Mouse (Mus musculus) stomach, postnatal 0 days (tissue): Measurements from ENCODE around the gene Qrich1. TPM values are rescaled to one million over a fixed set of nuclear protein-coding genes. Genes with fewer than 3 reads are reported as not detected.
A peak's percentile ranks its signal among the peaks of the same experiment; 100 is the strongest.
"Not testable (repeated sequence)": the region's sequence is repeated elsewhere in the genome, so short reads cannot be mapped to it uniquely, and the experiment has no call there.

ENCODE experiments used
- ATAC-seq: fragments of 200-750 bp; cut with Nextera tagmentation; 2 replicates; pipeline ENCODE4 v1.8.0; 2017; ENCODE audit not compliant: low FRiP score, low TSS enrichment
- DNase-seq: peaks from one replicate; pipeline ENCODE4 v3.0.0-alpha.2; 2016; ENCODE audit warnings: low spot score
- H3K27ac ChIP-seq: fragments of 300-500 bp; sonication (generic); replicated peaks from 2 replicates; pipeline ENCODE4 v1.5.1; 2014; ENCODE audit warnings: mild to moderate bottlenecking, control low read depth
- H3K27me3 ChIP-seq: fragments of 300-500 bp; sonication (generic); 2 replicates; pipeline ENCODE4 v1.6.1; 2014; ENCODE audit warnings: low read length; ENCODE audit not compliant: control insufficient read depth, insufficient read depth
- H3K36me3 ChIP-seq: fragments of 300-500 bp; sonication (generic); 2 replicates; pipeline ENCODE4 v1.6.1; 2014; ENCODE audit warnings: low read length, mixed read lengths; ENCODE audit not compliant: control insufficient read depth, insufficient read depth
- H3K4me1 ChIP-seq: fragments of 300-500 bp; sonication (generic); replicated peaks from 2 replicates; pipeline ENCODE4 v1.6.1; 2014; ENCODE audit warnings: antibody characterized with exemption; ENCODE audit not compliant: control insufficient read depth, insufficient read depth
- H3K4me2 ChIP-seq: fragments of 300-500 bp; sonication (generic); replicated peaks from 2 replicates; pipeline ENCODE4 v1.6.1; 2014; ENCODE audit warnings: low read depth, mild to moderate bottlenecking, control low read depth, moderate library complexity
- H3K4me3 ChIP-seq: fragments of 300-500 bp; sonication (generic); 2 replicates; pipeline ENCODE4 v1.5.1; 2014; ENCODE audit warnings: low read depth, low read length, control low read depth
- H3K9ac ChIP-seq: fragments of 300-500 bp; sonication (generic); 2 replicates; pipeline ENCODE4 v1.6.1; 2014; ENCODE audit warnings: mild to moderate bottlenecking, low read length, control low read depth, mixed read lengths
- H3K9me3 ChIP-seq: fragments of 300-500 bp; sonication (generic); 2 replicates; pipeline ENCODE4 v1.6.1; 2016; ENCODE audit warnings: low read length; ENCODE audit not compliant: control insufficient read depth
- CTCF ChIP-seq: IDR thresholded peaks from 2 replicates; pipeline ENCODE4 v1.5.1; 2016; ENCODE audit warnings: antibody characterized with exemption, low read depth, mild to moderate bottlenecking, moderate library complexity
- EP300 ChIP-seq: optimal IDR thresholded peaks from 2 replicates; pipeline ENCODE3; 2016; ENCODE audit warnings: antibody characterized with exemption
- WGBS: fragments of 180-500 bp; shearing (Covaris S2); extraction: QIAGEN DNeasy Blood & Tissue Kit; methylation state at CpG from one replicate; pipeline ENCODE4 v1.1.7; 2014; 5-methylcytosine and 5-hydroxymethylcytosine counted together
- microRNA counts: library from miRNA; unstranded; fragments of <30 nt; microRNA quantifications from one replicate; lab custom pipeline; 2015
- microRNA-seq: library from miRNA; unstranded; fragments of <30 nt; microRNA quantifications from one replicate; pipeline ENCODE4, GENCODE M21; 2016
- polyA plus RNA-seq: library from polyadenylated mRNA; unstranded; fragments of >200 nt; fragmentation: Nextera tagmentation; extraction: Ambion mirVana; gene quantifications from 2 replicates; pipeline ENCODE4 v1.2.1, GENCODE M21; 2015

Gene Qrich1
- polyA plus RNA-seq, 1 experiment from 2014 or later, result 47.7 TPM

- Histone ChIP-seq H3K4me3 (peak within 1 kb of the TSS; percentile 63), H3K4me2 (peak within 1 kb of the TSS; percentile 88), H3K4me1 (no peaks in the 10 kb centered on the region), H3K36me3 (no peaks in the 10 kb centered on the region), H3K27me3 (no peaks in the 10 kb centered on the region), H3K27ac (0 out of 2 replicates have a peak within 1 kb of the TSS, but pooled peaks have one; percentile 13), H3K9ac (peak within 1 kb of the TSS; percentile 68), H3K9me3 (no peaks in the 10 kb centered on the region)
- no peak for TF ChIP-seq CTCF
- no peak for TF ChIP-seq EP300
- WGBS, result 3% methylated on average over 66 of the region's 69 CpGs
- DNase-seq (peak; percentile 61), ATAC-seq (peak; percentile 79)
These were observed 80.6 kb downstream of the Qrich1 start, which contains the start of gene P4htm for GRCm38 (mm10) chr9:108596998-108597764. P4htm (minus strand) TSS chr9:108597667.

GRCm38 (mm10) chr9:108599021-108599566 lies 82.5 kb downstream of the Qrich1 start:
- Histone ChIP-seq H3K27ac (no peak overlapping the region), H3K4me2 (no peak overlapping the region), H3K9ac (no peak overlapping the region), H3K9me3 (no peaks in the 10 kb centered on the region), H3K27me3 (no peaks in the 10 kb centered on the region), H3K4me3 (no peak overlapping the region), H3K4me1 (no peaks in the 10 kb centered on the region), H3K36me3 (peaks cover 8% of the 10 kb centered on the region)
- 79% methylated on average over 4 of the region's 4 CpGs for WGBS
- no peak for ATAC-seq
- TF ChIP-seq EP300 (no peak), CTCF (no peak)
- no peak for DNase-seq

GRCm38 (mm10) chr9:108600011-108600410 lies 83.4 kb downstream of the Qrich1 start:
- H3K4me3 ChIP-seq, result no peak overlapping the region
- TF ChIP-seq CTCF (no peak), EP300 (no peak)
- no peak for DNase-seq
- H3K36me3 ChIP-seq, result peaks cover 8% of the 10 kb centered on the region
- H3K4me1 ChIP-seq, result no peaks in the 10 kb centered on the region
- no peaks in the 10 kb centered on the region for H3K9me3 ChIP-seq
- 27% methylated on average over 2 of the region's 2 CpGs for WGBS
- no peak overlapping the region for H3K4me2 ChIP-seq
- no peak overlapping the region for H3K9ac ChIP-seq
- H3K27me3 ChIP-seq, result no peaks in the 10 kb centered on the region
- H3K27ac ChIP-seq, result no peak overlapping the region
- ATAC-seq, result peak; percentile 24; the same call in 1 of the 2 replicates

- H3K4me3 ChIP-seq, result no peak overlapping the region
- peaks cover 11% of the 10 kb centered on the region for H3K36me3 ChIP-seq
- ATAC-seq (0 out of 2 replicates have a peak, but pooled peaks have one; percentile 33), DNase-seq (no peak)
- WGBS, result 64% methylated on average over 4 of the region's 4 CpGs
- no peaks in the 10 kb centered on the region for H3K27me3 ChIP-seq
- TF ChIP-seq EP300 (no peak), CTCF (no peak)
- H3K9ac ChIP-seq, result no peak overlapping the region
- no peak overlapping the region for H3K4me2 ChIP-seq
- H3K27ac ChIP-seq, result no peak overlapping the region
- H3K9me3 ChIP-seq, result no peaks in the 10 kb centered on the region
- H3K4me1 ChIP-seq, result no peaks in the 10 kb centered on the region
These were observed 85.4 kb downstream of the Qrich1 start for GRCm38 (mm10) chr9:108601986-108602385.

GRCm38 (mm10) chr9:108607929-108608328 lies 91.3 kb downstream of the Qrich1 start:
- not testable (repeated sequence) for H3K27me3 ChIP-seq, ATAC-seq, H3K9me3 ChIP-seq, H3K9ac ChIP-seq, DNase-seq, H3K4me1 ChIP-seq, H3K4me2 ChIP-seq, H3K27ac ChIP-seq, H3K4me3 ChIP-seq
- H3K36me3 ChIP-seq, result peaks cover 37% of the 10 kb centered on the region
- WGBS, result 91% methylated on average over 5 of the region's 5 CpGs

- Histone ChIP-seq H3K27ac (no peak overlapping the region), H3K27me3 (no peaks in the 10 kb centered on the region), H3K36me3 (peaks cover 34% of the 10 kb centered on the region), H3K4me3 (no peak overlapping the region), H3K9ac (no peak overlapping the region), H3K4me2 (no peak overlapping the region), H3K4me1 (no peaks in the 10 kb centered on the region), H3K9me3 (no peaks in the 10 kb centered on the region)
- no peak for TF ChIP-seq CTCF
- TF ChIP-seq EP300, result no peak
- 86% methylated on average over 4 of the region's 4 CpGs for WGBS
- ATAC-seq, result 0 out of 2 replicates have a peak, but pooled peaks have one; percentile 40
- DNase-seq, result no peak
These were observed 92.3 kb downstream of the Qrich1 start for GRCm38 (mm10) chr9:108608889-108609288.

MicroRNAs within 50 kb of the gene (microRNA counts, 519-probe panel; counts per million panel counts)
- microRNA mmu-miR-191 (lab: Ali Mortazavi, UCI) (5,361 counts per million, percentile 62 among the panel's probes with 10 or more counts), microRNA mmu-miR-425 (lab: Ali Mortazavi, UCI) (4,558 counts per million, percentile 44 among the panel's probes with 10 or more counts)

Small RNAs within 50 kb of the gene (microRNA-seq; reads per million reads assigned to microRNA genes)
- gene Gm24083, result not detected
- not detected for gene Mir191
- gene Mir425, result 1,838 reads per million, percentile 78 among the genes with 10 or more reads in this experiment

Other genes starting within 250 kb of the Qrich1 start
- 17.3 and 20.3 TPM in 2 replicates for gene Nicn1, start 226.4 kb upstream of the Qrich1 start, polyA plus RNA-seq
- gene Amt, start 220.0 kb upstream of the Qrich1 start, polyA plus RNA-seq, result 10.5 and 11.6 TPM in 2 replicates
- 363 and 370 TPM in 2 replicates for gene Rhoa, start 210.7 kb upstream of the Qrich1 start, polyA plus RNA-seq
- gene Tcta, start 210.6 kb upstream of the Qrich1 start, polyA plus RNA-seq, result 58.2 and 61.4 TPM in 2 replicates
- 1,072 and 1,116 TPM in 2 replicates for gene Gpx1, start 177.9 kb upstream of the Qrich1 start, polyA plus RNA-seq
- 56.8 and 59.6 TPM in 2 replicates for gene Usp4, start 169.0 kb upstream of the Qrich1 start, polyA plus RNA-seq
- 0.17 and 0.21 TPM in 2 replicates for gene 1700102P08Rik, start 124.0 kb upstream of the Qrich1 start, polyA plus RNA-seq
- gene Ccdc36, start 88.3 kb upstream of the Qrich1 start, polyA plus RNA-seq, result 0.39 and 0.41 TPM in 2 replicates
- not detected in 2 replicates for gene BC048562, start 80.3 kb upstream of the Qrich1 start, polyA plus RNA-seq
- gene Ccdc71, start 56.3 kb upstream of the Qrich1 start, polyA plus RNA-seq, result 29.7 and 32.2 TPM in 2 replicates
- 37.2 and 46.7 TPM in 2 replicates for gene Klhdc8b, start 55.2 kb upstream of the Qrich1 start, polyA plus RNA-seq
- gene Lamb2, start 37.1 kb upstream of the Qrich1 start, polyA plus RNA-seq, result 19.2 and 21.8 TPM in 2 replicates
- 22.2 and 22.7 TPM in 2 replicates for gene Usp19, start 26.2 kb upstream of the Qrich1 start, polyA plus RNA-seq
- 66.4 and 70.6 TPM in 2 replicates for gene Qars, start 9.1 kb upstream of the Qrich1 start, polyA plus RNA-seq
- gene Impdh2, start 43.5 kb downstream of the Qrich1 start, polyA plus RNA-seq, result 67.1 and 70.6 TPM in 2 replicates
- gene Ndufaf3, start 50.6 kb downstream of the Qrich1 start, polyA plus RNA-seq, result 40.4 and 42.4 TPM in 2 replicates
- gene Dalrd3, start 53.1 kb downstream of the Qrich1 start, polyA plus RNA-seq, result 44.9 and 50.5 TPM in 2 replicates
- 23.2 and 25.5 TPM in 2 replicates for gene Wdr6, start 61.9 kb downstream of the Qrich1 start, polyA plus RNA-seq
- 3.7 and 4.4 TPM in 2 replicates for gene P4htm, start 80.9 kb downstream of the Qrich1 start, polyA plus RNA-seq
- gene Arih2, start 132.6 kb downstream of the Qrich1 start, polyA plus RNA-seq, result 25.1 and 27.2 TPM in 2 replicates
- 71.5 and 75.1 TPM in 2 replicates for gene Slc25a20, start 145.3 kb downstream of the Qrich1 start, polyA plus RNA-seq
- gene Prkar2a, start 172.5 kb downstream of the Qrich1 start, polyA plus RNA-seq, result 22.2 and 24.0 TPM in 2 replicates